Mouse (Mus musculus): Measurements from ENCODE around the gene Htra1. TPM values are rescaled to one million over a fixed set of nuclear protein-coding genes. Genes with fewer than 3 reads are reported as not detected.
A peak's percentile ranks its signal among the peaks of the same experiment; 100 is the strongest.

Htra1 gene
- polyA plus RNA-seq, 1 experiment from 2014 or later: 7.2 TPM

DNA sequence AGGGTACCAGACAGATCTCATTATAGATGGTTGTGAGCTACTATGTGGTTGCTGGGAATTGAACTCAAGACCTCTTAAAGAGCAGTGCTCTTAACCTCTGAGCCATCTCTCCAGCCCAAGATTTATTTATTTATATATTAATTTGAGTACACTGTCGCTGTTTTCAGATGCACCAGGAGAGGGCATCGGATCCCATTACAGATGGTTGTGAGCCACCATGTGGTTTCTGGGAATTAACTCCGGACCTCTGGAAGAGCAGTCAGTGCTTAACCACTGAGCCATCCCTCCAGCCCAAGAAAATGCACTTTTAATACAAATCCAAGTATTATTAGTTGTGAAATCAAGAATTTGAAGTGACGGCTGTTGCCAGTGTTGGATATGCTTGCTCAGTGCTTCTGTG lies 37.5 kb upstream of the Htra1 start:
- Histone ChIP-seq H3K4me1 (ENCODE audit: control insufficient read depth, insufficient read depth, low read length) (no peaks in the 10 kb centered on the region), H3K9me3 (ENCODE audit: control insufficient read depth, low read length) (no peaks in the 10 kb centered on the region), H3K36me3 (ENCODE audit: control insufficient read depth, insufficient read depth, low read length) (no peaks in the 10 kb centered on the region), H3K27ac (ENCODE audit: low read depth, low read length) (no peak overlapping the region), H3K27me3 (ENCODE audit: control insufficient read depth, insufficient read depth, low read length) (no peaks in the 10 kb centered on the region), H3K4me3 (ENCODE audit: low read depth, low read length) (no peak overlapping the region), H3K4me2 (ENCODE audit: low read depth) (no peak overlapping the region), H3K9ac (ENCODE audit: low read length) (no peak overlapping the region)
- DNase-seq (ENCODE audit: low spot score) (peak; percentile 24), ATAC-seq (ENCODE audit: insufficient read depth, low FRiP score, low TSS enrichment) (no peak)
- WGBS: 89% methylated on average over 4 of the region's 4 CpGs

DNA sequence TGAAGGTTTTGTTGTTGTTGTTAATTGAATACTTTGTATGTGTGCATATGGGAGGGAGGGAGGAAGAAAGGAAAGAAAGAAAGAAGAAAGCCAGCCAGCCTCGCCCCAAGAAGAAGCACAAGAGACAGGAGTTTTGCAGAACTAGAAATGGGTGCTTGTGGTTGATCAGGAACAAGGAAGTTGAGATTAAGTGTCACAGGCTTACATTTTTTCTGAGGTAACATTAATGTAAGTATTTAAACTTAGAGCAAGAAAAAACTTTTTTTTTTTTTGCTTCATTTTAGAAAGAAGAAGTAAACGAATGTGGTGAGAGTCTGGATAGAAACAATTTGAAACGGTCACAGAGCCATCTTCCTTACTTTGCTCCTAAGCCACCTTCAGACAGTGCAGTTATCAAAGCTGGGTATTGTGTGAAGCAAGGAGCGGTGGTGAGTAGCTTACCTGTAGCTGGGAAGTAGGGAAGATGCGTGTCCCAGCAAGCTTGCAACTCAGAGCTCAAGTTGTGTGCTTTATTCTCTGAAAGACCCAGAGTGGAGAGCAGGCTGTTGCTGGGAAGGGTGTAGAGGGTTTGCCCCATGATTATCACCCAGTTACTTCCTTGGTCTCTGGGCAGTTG lies 35.6 kb upstream of the Htra1 start:
- ATAC-seq (ENCODE audit: insufficient read depth, low FRiP score, low TSS enrichment) (no peak), DNase-seq (ENCODE audit: low spot score) (no peak)
- H3K27me3 ChIP-seq (ENCODE audit: control insufficient read depth, insufficient read depth, low read length): no peaks in the 10 kb centered on the region
- H3K9me3 ChIP-seq (ENCODE audit: control insufficient read depth, low read length): no peaks in the 10 kb centered on the region
- WGBS: 94% methylated on average over 5 of the region's 5 CpGs
- no peak overlapping the region for H3K4me3 ChIP-seq (ENCODE audit: low read depth, low read length)
- no peak overlapping the region for H3K27ac ChIP-seq (ENCODE audit: low read depth, low read length)
- H3K9ac ChIP-seq (ENCODE audit: low read length): no peak overlapping the region
- H3K36me3 ChIP-seq (ENCODE audit: control insufficient read depth, insufficient read depth, low read length): no peaks in the 10 kb centered on the region; the same call in 1 of the 2 replicates
- H3K4me1 ChIP-seq (ENCODE audit: control insufficient read depth, insufficient read depth, low read length): no peaks in the 10 kb centered on the region
- H3K4me2 ChIP-seq (ENCODE audit: low read depth): no peak overlapping the region

DNA sequence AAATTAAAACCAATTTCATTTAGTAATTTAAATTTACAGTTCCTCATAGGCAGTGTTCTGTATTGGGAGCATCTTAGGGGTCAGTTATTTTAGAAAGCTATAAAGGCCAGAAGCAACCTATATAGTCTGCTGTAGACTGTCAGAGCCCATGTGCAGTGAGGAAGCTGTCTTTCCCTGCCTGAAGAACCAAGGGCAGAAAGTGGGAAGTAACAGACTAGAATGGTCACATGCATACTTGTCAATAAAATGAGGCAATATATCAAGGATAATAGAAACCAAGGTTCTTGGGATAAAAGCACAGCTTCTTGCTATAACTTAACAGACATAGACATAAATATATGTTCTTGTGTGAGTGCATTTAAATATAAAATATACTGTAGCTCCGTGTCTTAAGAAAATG lies 33.0 kb upstream of the Htra1 start:
- H3K36me3 ChIP-seq (ENCODE audit: control insufficient read depth, insufficient read depth, low read length): no peaks in the 10 kb centered on the region; the same call in 1 of the 2 replicates
- WGBS: 88% methylated on average over 1 of the region's 1 CpGs

DNA sequence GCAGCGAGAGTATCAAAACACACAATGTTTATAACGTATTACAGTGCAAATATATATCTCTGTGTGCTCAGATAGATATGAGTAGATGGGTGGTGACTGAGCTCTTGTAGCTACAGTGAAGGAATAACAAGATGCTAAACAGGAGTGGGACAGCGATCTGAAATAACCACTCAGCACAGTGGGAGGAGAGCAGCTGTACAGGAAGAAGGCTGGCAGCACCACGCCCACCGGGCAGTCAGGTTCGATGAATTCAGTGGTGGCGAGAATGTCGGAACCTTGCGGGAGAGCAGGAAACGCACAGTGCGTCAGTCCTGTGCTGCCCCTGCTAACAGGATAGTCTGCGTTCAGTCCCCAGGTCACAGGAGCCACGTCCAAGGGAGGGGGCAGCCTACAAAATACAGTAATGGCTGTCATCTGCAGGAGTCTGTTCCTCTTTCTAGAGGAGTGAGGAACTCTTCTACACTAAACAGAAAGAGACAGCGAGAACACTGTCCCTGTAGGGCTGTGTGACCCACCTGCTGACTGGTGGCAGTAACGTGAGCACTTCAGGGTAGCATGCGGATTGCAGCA lies 32.3 kb upstream of the Htra1 start:
- no peak overlapping the region for H3K27ac ChIP-seq (ENCODE audit: low read depth, low read length)
- no peak overlapping the region for H3K4me3 ChIP-seq (ENCODE audit: low read depth, low read length)
- H3K4me2 ChIP-seq (ENCODE audit: low read depth): no peak overlapping the region
- no peaks in the 10 kb centered on the region for H3K4me1 ChIP-seq (ENCODE audit: control insufficient read depth, insufficient read depth, low read length)
- no peak for DNase-seq (ENCODE audit: low spot score)
- no peaks in the 10 kb centered on the region for H3K27me3 ChIP-seq (ENCODE audit: control insufficient read depth, insufficient read depth, low read length)
- no peaks in the 10 kb centered on the region; the same call in 1 of the 2 replicates for H3K36me3 ChIP-seq (ENCODE audit: control insufficient read depth, insufficient read depth, low read length)
- 90% methylated on average over 16 of the region's 16 CpGs for WGBS
- no peaks in the 10 kb centered on the region for H3K9me3 ChIP-seq (ENCODE audit: control insufficient read depth, low read length)
- H3K9ac ChIP-seq (ENCODE audit: low read length): no peak overlapping the region
- ATAC-seq (ENCODE audit: insufficient read depth, low FRiP score, low TSS enrichment): no peak

More for the DNA sequence above, 33.0 kb upstream of the Htra1 start:
- no peak for ATAC-seq (ENCODE audit: insufficient read depth, low FRiP score, low TSS enrichment)
- Histone ChIP-seq H3K9me3 (ENCODE audit: control insufficient read depth, low read length) (no peaks in the 10 kb centered on the region), H3K9ac (ENCODE audit: low read length) (no peak overlapping the region), H3K4me3 (ENCODE audit: low read depth, low read length) (no peak overlapping the region), H3K4me1 (ENCODE audit: control insufficient read depth, insufficient read depth, low read length) (no peaks in the 10 kb centered on the region), H3K27me3 (ENCODE audit: control insufficient read depth, insufficient read depth, low read length) (no peaks in the 10 kb centered on the region), H3K27ac (ENCODE audit: low read depth, low read length) (no peak overlapping the region), H3K4me2 (ENCODE audit: low read depth) (no peak overlapping the region)
- DNase-seq (ENCODE audit: low spot score): no peak

DNA sequence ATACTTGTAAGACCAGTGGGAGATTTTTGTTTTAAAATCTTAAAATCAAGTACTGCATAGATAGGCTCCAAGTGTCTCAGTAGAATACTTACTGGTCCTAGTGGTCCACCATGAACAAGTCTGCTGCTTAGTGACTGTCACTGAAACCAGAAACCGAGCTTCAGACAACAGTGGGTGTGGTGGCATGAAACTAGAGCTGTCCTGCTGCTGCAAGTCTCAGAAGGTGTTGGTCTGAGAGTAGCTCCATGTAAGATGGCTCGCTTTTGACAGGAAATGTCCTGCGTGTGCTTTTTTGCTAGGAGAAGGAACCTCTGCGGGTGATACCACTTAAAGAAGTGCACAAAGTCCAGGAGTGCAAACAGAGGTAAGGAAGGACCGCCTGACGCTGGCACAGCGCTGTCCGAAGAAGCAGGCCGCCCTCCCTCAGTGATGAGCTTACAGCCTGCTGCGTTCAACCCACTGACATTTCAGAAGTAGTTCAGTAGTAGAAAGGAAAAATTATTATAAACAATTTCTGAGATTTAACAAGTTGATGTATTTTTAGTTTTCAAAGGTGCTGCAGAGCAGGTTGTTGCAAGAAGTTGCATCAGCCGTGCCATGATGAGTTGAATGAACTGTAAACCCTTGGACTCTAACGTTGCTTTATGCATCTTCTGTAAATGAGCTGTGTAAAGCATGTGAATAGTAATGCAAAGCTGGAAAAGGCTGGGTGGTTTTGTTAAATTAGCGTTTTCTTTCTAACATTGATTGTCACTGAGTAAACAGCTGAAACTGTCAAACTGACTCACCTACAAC lies 31.1 kb upstream of the Htra1 start:
- no peaks in the 10 kb centered on the region for H3K4me1 ChIP-seq (ENCODE audit: control insufficient read depth, insufficient read depth, low read length)
- H3K9me3 ChIP-seq (ENCODE audit: control insufficient read depth, low read length): no peaks in the 10 kb centered on the region
- H3K4me2 ChIP-seq (ENCODE audit: low read depth): no peak overlapping the region
- DNase-seq (ENCODE audit: low spot score) (no peak), ATAC-seq (ENCODE audit: insufficient read depth, low FRiP score, low TSS enrichment) (no peak)
- H3K27ac ChIP-seq (ENCODE audit: low read depth, low read length): no peak overlapping the region
- 92% methylated on average over 13 of the region's 13 CpGs for WGBS
- no peaks in the 10 kb centered on the region; the same call in 1 of the 2 replicates for H3K36me3 ChIP-seq (ENCODE audit: control insufficient read depth, insufficient read depth, low read length)
- no peak overlapping the region for H3K9ac ChIP-seq (ENCODE audit: low read length)
- H3K4me3 ChIP-seq (ENCODE audit: low read depth, low read length): no peak overlapping the region
- H3K27me3 ChIP-seq (ENCODE audit: control insufficient read depth, insufficient read depth, low read length): no peaks in the 10 kb centered on the region

DNA sequence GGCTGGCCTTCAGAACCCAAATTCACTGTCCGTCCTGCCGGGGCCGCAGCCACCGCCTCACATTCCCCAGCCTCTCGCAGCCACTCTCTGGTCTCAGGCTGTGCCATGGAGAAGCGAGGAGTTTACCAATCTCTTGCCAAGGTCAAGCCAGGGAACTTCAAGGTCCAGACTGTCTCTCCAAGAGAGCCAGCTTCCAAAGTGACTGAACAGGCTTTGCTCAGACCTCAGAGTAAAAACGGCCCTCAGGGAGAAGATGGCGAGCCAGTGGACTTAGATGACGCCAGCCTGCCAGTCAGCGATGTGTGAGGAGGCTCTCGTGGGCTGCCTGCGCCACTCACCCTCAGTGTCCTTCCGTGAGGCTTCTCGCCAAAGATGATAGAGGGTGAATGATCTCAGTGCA lies 25.1 kb upstream of the Htra1 start:
- 91% methylated on average over 14 of the region's 14 CpGs for WGBS
- Histone ChIP-seq H3K27ac (ENCODE audit: low read depth, low read length) (no peak overlapping the region), H3K9ac (ENCODE audit: low read length) (no peak overlapping the region), H3K36me3 (ENCODE audit: control insufficient read depth, insufficient read depth, low read length) (peaks cover 2% of the 10 kb centered on the region; the same call in 1 of the 2 replicates), H3K4me3 (ENCODE audit: low read depth, low read length) (no peak overlapping the region), H3K9me3 (ENCODE audit: control insufficient read depth, low read length) (no peaks in the 10 kb centered on the region), H3K4me1 (ENCODE audit: control insufficient read depth, insufficient read depth, low read length) (no peaks in the 10 kb centered on the region), H3K27me3 (ENCODE audit: control insufficient read depth, insufficient read depth, low read length) (no peaks in the 10 kb centered on the region), H3K4me2 (ENCODE audit: low read depth) (no peak overlapping the region)
- no peak for DNase-seq (ENCODE audit: low spot score)
- ATAC-seq (ENCODE audit: insufficient read depth, low FRiP score, low TSS enrichment): no peak

DNA sequence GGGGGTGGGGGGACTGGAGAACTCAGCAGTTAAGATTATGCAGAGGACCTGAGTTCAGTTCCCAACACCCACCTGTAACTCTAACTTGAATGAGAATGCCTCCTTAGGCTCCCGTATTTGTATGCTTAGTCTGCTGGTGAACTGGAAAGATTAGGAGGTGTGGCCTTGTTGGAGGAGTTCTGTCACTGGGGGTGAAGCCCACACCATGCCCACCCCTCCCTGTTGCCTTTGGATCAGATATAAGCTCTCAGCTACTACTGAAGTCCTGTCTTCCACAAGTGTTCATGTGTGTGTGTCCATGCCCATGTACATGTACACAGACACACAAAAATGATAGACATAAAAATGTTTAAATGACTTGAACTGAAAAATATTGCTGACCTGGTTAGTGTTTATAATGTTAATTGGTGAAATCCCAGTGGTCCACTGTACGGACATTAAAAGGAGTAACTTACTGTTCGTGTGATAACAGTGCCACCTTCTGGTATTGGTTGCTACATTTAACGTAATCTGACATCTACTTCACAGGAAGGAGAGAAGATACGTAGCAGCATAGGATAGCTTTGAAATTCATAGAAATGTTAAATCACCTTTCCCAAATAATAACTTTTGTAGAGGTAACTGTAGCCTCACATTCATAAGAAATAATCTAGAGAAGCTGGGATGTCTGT lies 21.1 kb upstream of the Htra1 start:
- no peaks in the 10 kb centered on the region for H3K9me3 ChIP-seq (ENCODE audit: control insufficient read depth, low read length)
- no peak overlapping the region for H3K4me3 ChIP-seq (ENCODE audit: low read depth, low read length)
- no peak for ATAC-seq (ENCODE audit: insufficient read depth, low FRiP score, low TSS enrichment)
- DNase-seq (ENCODE audit: low spot score): no peak
- peaks cover 2% of the 10 kb centered on the region; the same call in 1 of the 2 replicates for H3K36me3 ChIP-seq (ENCODE audit: control insufficient read depth, insufficient read depth, low read length)
- 64% methylated on average over 5 of the region's 5 CpGs for WGBS
- H3K27me3 ChIP-seq (ENCODE audit: control insufficient read depth, insufficient read depth, low read length): no peaks in the 10 kb centered on the region
- H3K4me2 ChIP-seq (ENCODE audit: low read depth): no peak overlapping the region
- H3K27ac ChIP-seq (ENCODE audit: low read depth, low read length): no peak overlapping the region
- no peak overlapping the region for H3K9ac ChIP-seq (ENCODE audit: low read length)
- no peaks in the 10 kb centered on the region for H3K4me1 ChIP-seq (ENCODE audit: control insufficient read depth, insufficient read depth, low read length)

DNA sequence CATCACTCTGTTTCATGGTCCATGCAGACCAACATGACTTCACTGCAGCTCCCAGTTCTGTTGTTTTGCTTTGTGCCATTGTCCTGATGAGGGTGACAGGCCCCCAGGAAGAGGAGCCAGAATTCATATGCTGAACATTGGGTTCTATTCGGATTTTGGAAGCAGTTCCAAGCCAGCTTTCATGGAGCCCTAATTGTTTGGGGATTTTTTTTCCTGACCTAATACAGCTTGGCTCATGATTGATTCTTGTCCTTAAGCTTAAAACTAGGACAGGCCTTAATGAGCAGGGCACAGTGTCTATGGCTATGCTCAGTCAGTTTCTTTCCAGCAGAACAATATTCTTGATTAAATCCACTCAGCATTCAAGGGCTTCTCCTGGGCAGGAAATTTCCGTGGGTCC lies 17.7 kb upstream of the Htra1 start:
- H3K4me2 ChIP-seq (ENCODE audit: low read depth): no peak overlapping the region
- 77% methylated on average over 2 of the region's 2 CpGs for WGBS

More for the DNA sequence above, 17.7 kb upstream of the Htra1 start:
- Histone ChIP-seq H3K4me3 (ENCODE audit: low read depth, low read length) (no peak overlapping the region), H3K27me3 (ENCODE audit: control insufficient read depth, insufficient read depth, low read length) (no peaks in the 10 kb centered on the region), H3K36me3 (ENCODE audit: control insufficient read depth, insufficient read depth, low read length) (no peaks in the 10 kb centered on the region), H3K9me3 (ENCODE audit: control insufficient read depth, low read length) (no peaks in the 10 kb centered on the region), H3K27ac (ENCODE audit: low read depth, low read length) (no peak overlapping the region), H3K9ac (ENCODE audit: low read length) (no peak overlapping the region), H3K4me1 (ENCODE audit: control insufficient read depth, insufficient read depth, low read length) (no peaks in the 10 kb centered on the region)
- ATAC-seq (ENCODE audit: insufficient read depth, low FRiP score, low TSS enrichment): no peak
- DNase-seq (ENCODE audit: low spot score): no peak

Data from neural tube, embryonic 11.5 days (tissue).